Mouse (Mus musculus) R1 (cell line): ENCODE results near the gene Plcb3.

Experiments used
- DNase-seq: peaks from one replicate; pipeline ENCODE4 v3.0.0-alpha.2; 2018; ENCODE audit warnings: low read depth, low spot score

Gene Plcb3

GRCm38 (mm10) chr19:6904846-6905245, 71.4 kb downstream of the Plcb3 start:
- DNase-seq = no peak

GRCm38 (mm10) chr19:6903031-6903430, 73.2 kb downstream of the Plcb3 start:
- no peak for DNase-seq
